Mouse (Mus musculus) right cerebral cortex, postnatal 4 days (tissue): ENCODE results near the gene Coa4.

Source experiments
- DNase-seq: peaks from one replicate; pipeline ENCODE4 v3.0.0-alpha.2; 2022

Gene Coa4

DNA sequence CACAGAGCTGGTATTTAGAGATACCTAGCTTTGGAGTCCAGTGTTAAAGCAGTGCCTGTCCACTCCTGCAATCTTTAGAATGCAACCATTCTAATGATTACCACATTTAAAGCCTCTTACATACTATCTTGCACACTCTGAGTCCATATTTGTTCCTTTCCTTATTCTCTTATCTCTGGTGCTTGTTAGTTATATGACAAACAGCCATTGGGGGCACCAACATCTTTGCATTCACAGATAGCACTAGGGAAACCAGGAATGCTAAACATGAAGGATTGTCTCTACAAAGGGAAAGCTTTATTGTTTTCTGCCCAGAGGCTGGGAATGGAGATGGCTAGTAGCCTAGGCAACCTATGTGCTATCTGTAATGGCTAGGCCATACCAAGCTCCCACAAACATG is 33.0 kb downstream of the Coa4 start:
- no peak for DNase-seq

DNA sequence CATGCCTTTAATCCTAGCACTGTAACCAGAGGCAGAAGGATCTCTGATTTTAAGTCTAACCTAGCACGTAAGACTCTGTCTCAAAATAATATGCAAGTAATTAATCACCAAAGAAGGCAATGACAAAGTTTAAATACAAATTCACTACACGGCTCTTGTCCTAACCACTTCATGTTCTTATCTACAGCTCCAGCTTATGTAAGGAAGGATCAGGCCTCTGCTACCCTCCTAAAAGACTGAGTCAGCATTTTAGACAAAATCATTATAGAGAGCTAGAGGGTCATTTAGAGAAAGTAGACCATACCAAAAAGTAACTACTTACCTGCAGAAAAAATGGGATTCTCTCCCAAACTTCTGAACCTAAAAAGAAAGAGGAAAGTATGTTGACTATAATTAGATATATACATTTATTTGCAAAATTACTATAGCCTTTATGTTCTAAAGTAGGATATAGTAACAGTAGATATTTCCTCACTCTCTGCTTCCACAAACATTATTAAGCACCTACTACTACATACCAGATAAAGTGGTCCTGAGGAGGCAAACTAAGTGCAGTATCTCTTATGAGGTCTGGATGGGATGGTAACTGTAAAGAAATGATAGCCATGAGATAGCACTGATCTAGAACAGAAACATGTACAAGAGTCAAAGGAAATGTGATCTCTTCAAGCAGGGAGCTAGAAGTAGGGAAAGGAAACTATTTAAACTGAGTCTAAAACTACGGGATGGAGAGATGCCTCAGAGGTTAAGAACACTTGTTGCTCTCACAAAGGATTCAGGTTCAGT is 34.3 kb downstream of the Coa4 start:
- no peak for DNase-seq

DNA sequence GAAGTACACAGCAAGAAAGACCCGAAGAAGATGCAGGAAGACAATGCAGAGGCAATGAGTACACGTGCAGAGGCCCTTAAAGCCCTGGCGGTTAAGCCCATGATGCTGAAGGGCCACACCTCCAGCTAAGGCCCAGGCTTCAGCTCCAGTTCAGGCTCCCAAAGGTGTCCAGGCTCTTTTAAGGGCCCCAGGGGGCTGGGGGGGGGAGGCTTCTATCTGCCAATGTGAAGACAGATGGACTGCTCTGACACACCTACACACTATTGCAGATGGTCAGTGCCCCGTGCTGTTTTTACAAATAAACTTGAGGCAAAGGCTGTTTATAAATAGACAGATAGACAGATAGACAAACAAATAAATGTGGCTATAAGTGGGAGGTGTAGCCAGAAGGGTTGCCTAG is 35.2 kb downstream of the Coa4 start:
- DNase-seq = no peak

DNA sequence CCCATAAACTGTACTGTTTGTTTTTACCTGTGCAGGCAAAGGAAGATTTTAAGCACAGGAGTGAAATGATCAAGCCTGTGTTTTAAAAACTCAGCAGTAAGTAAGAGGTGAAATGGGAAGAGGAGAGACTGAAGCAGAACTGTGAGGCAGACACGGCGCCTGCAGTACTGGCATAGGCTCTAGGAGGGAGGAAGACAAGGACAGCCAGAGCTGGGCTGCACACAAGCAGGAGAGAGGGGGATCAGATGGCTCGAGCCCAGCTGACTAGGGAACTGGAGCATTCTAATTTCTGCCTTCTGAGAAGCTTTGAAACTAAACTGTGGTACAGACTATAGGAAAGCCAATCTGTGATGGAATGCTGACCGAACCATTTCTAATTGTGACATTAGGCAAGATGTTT is 35.8 kb downstream of the Coa4 start:
- no peak for DNase-seq

DNA sequence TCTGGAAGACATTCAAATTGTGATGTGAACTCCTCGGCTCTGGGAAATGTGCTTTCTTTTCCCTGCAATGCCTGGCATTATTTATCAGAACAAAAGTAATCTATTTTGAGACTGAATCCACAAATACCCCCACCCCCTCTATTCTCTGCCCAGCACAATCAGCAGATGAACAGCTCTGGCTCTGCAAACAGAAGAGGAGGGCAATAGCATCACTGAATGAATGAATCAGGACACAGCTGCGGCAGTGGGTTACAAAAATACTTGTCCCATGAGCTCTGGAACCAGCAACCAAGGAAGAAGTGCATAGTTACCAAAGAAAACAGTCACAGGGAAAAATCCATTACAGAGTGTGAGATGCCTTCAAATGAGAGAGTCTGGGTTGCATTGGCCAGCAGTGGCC is 41.9 kb downstream of the Coa4 start:
- no peak for DNase-seq

DNA sequence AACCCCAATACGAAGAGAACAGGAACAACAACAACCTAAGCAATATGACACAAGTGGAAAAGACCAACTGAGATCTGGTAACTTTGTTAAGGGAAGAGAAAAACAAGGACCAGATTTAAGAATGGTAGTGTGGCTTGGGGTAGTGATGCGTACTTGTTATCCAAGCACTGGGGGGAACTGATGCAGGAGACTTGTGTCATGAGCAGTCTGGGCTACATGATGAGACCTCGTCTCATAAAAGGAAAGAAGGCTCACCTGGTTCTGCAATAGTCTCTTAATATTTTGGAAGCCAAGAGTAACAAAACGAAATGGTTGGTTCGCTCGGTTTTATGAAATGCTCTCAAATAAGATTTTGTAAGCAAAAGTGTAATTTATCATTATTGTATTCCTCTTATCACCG is 45.4 kb downstream of the Coa4 start:
- no peak for DNase-seq

DNA sequence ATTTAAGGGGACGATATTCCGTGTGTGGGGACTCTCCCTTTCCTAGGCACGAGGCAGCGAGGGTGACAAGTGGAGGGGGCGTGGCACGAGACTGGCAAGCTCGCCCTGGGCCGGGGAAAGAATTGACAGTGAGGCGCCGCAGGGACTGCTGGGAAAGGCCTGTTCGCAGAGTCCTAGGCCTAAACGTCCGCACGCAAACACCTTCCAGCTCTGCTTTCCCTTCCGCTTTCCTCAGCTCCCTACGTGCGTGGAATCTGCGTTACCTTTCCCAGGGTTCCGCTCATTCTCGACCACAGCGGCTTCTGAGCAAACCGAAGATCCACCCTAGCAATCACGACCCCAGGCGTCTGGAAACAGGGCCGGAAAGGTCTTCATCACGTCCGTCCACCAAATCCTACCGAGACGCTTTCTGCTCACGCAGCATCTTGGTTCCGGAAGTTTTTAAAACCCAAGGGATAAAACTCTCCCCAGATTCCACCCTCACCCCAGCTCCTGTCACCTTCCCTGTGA is 45.9 kb downstream of the Coa4 start:
- peak; percentile 87 for DNase-seq

DNA sequence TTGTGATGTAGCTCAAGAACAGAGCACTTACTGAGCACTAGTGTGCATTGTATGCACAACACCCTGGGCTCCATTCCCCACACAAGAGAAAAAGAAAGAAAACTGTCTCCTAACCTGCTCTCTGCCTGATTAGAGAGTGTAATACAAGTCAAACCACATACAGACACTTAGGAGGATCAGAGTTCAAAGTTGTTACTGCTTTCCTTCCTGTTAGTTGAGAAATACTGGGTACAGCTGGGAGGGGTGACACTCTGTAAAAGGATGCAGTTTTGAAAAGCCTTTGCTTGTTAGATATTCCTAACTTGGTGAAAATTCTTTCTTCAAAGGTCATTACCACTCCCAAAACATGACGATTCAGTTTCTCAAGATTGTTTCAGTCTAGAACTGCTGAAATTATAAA is 52.9 kb downstream of the Coa4 start:
- DNase-seq = no peak
